Mouse (Mus musculus) erythroblast, embryonic 14.5 days (primary cell): ENCODE measurements around the gene Slc22a20.

Experiments used
- GATA1 ChIP-seq: IDR thresholded peaks from 2 replicates; pipeline ENCODE4 v1.6.1; 2012; ENCODE audit warnings: low read length, inconsistent platforms, mixed read lengths
- TAL1 ChIP-seq: IDR thresholded peaks from 3 replicates; pipeline ENCODE4 v1.6.1; 2012; ENCODE audit warnings: low read length, inconsistent platforms, mixed read lengths

GRCm38 (mm10) chr19:5927026-5927425, 58.9 kb downstream of the Slc22a20 start:
- no peak for TF ChIP-seq TAL1
- no peak for TF ChIP-seq GATA1
